Mouse (Mus musculus) MEL (cell line): ENCODE data around the gene Chid1. TPM values are rescaled to one million over a fixed set of nuclear protein-coding genes. Genes with fewer than 3 reads are reported as not detected.

Experiments used
- DNase-seq: peaks from one replicate; pipeline ENCODE4 v3.0.0; 2011; ENCODE audit warnings: low read depth, low spot score
- H3K27ac ChIP-seq: 2 replicates; pipeline ENCODE4 v1.5.1; 2012; ENCODE audit warnings: low read depth, mild to moderate bottlenecking, control low read depth, low read length, moderate library complexity; ENCODE audit not compliant: control insufficient read depth
- H3K27me3 ChIP-seq, 2 experiments: fragments of 150-350 bp in 1 of 2; sonication (generic) in 1 of 2; 2 replicates each; pipeline ENCODE4 v1.6.1; 2012; ENCODE audit warnings: low read length in 2 of 2, mild to moderate bottlenecking in 2 of 2, improper control_type of control experiment in 1 of 2, moderate library complexity in 1 of 2; ENCODE audit not compliant: insufficient read depth in 2 of 2, control insufficient read depth in 1 of 2
- H3K36me3 ChIP-seq, 2 experiments: 2 replicates each; pipeline ENCODE4 v1.6.1; 2012 to 2014; ENCODE audit warnings: low read length in 2 of 2, improper control_type of control experiment in 1 of 2, inconsistent platforms in 1 of 2, mild to moderate bottlenecking in 1 of 2; ENCODE audit not compliant: insufficient read depth in 2 of 2, control insufficient read depth in 1 of 2
- H3K4me1 ChIP-seq, 2 experiments: fragments of 150-350 bp in 1 of 2; sonication (generic) in 1 of 2; 2 replicates each; pipeline ENCODE4 v1.6.1; 2012; ENCODE audit warnings: low read length in 2 of 2, improper control_type of control experiment in 1 of 2, mild to moderate bottlenecking in 1 of 2; ENCODE audit not compliant: insufficient read depth in 2 of 2, control insufficient read depth in 1 of 2
- H3K4me3 ChIP-seq, 2 experiments: fragments of 150-350 bp in 1 of 2; sonication (generic) in 1 of 2; 2 replicates each; pipeline ENCODE4 v1.5.1; 2012; ENCODE audit warnings: low read depth in 2 of 2, low read length in 2 of 2, mild to moderate bottlenecking in 2 of 2, moderate library complexity in 2 of 2, control low read depth in 1 of 2, improper control_type of control experiment in 1 of 2; ENCODE audit not compliant: control insufficient read depth in 1 of 2, insufficient read depth in 1 of 2
- H3K79me2 ChIP-seq: 2 replicates; pipeline ENCODE4 v1.6.1; 2012; ENCODE audit warnings: mild to moderate bottlenecking, low read length, moderate library complexity; ENCODE audit not compliant: control insufficient read depth, poor library complexity, insufficient read depth
- H3K9ac ChIP-seq: 2 replicates; pipeline ENCODE4 v1.6.1; 2012; ENCODE audit warnings: low read depth, mild to moderate bottlenecking, control low read depth, low read length, moderate library complexity; ENCODE audit not compliant: control insufficient read depth, poor library complexity, severe bottlenecking
- H3K9me3 ChIP-seq: fragments of 150-350 bp; sonication (generic); replicated peaks from 2 replicates; pipeline ENCODE4 v1.6.1; 2012; ENCODE audit warnings: mild to moderate bottlenecking, low read length, improper control_type of control experiment, moderate library complexity; ENCODE audit not compliant: insufficient read depth
- BHLHE40 ChIP-seq: IDR thresholded peaks from 2 replicates; pipeline ENCODE4 v1.6.1; 2012; ENCODE audit warnings: low read depth, mild to moderate bottlenecking, inconsistent platforms, low read length, improper control_type of control experiment, borderline replicate concordance
- CHD1 ChIP-seq: IDR thresholded peaks from 2 replicates; pipeline ENCODE4 v1.6.1; 2012; ENCODE audit warnings: low read depth, mild to moderate bottlenecking, inconsistent platforms, low read length, improper control_type of control experiment
- CHD2 ChIP-seq: IDR thresholded peaks from 2 replicates; pipeline ENCODE4 v1.6.1; 2011; ENCODE audit warnings: low read length, improper control_type of control experiment
- CTCF ChIP-seq, 3 experiments: IDR thresholded peaks in 2 of 3; conservative IDR thresholded peaks in 1 of 3; 2 replicates each; pipeline ENCODE4 v1.5.1; 2011 to 2012; ENCODE audit warnings: low read length in 3 of 3, low read depth in 2 of 3, mild to moderate bottlenecking in 2 of 3, improper control_type of control experiment in 1 of 3, inconsistent platforms in 1 of 3, mixed read lengths in 1 of 3, moderate library complexity in 1 of 3; ENCODE audit not compliant: control insufficient read depth in 1 of 3, insufficient read depth in 1 of 3, poor library complexity in 1 of 3, severe bottlenecking in 1 of 3
- E2F4 ChIP-seq: IDR thresholded peaks from 2 replicates; pipeline ENCODE4 v1.6.1; 2011; ENCODE audit warnings: low read depth, low read length, improper control_type of control experiment, borderline replicate concordance
- ELF1 ChIP-seq: IDR thresholded peaks from 2 replicates; pipeline ENCODE4 v1.6.1; 2014; ENCODE audit warnings: low read depth, mild to moderate bottlenecking, inconsistent platforms, low read length, improper control_type of control experiment, moderate library complexity
- EP300 ChIP-seq, 2 experiments: IDR thresholded peaks; 2 replicates each; pipeline ENCODE4 v1.6.1; 2011; ENCODE audit warnings: improper control_type of control experiment in 2 of 2, low read length in 2 of 2, low read depth in 1 of 2, mild to moderate bottlenecking in 1 of 2
- GABPA ChIP-seq: IDR thresholded peaks from 2 replicates; pipeline ENCODE4 v1.6.1; 2012; ENCODE audit warnings: low read depth, mild to moderate bottlenecking, inconsistent platforms, low read length, improper control_type of control experiment, moderate library complexity
- GATA1 ChIP-seq: IDR thresholded peaks from 2 replicates; pipeline ENCODE4 v1.6.1; 2011; ENCODE audit warnings: low read depth, low read length, improper control_type of control experiment
- HCFC1 ChIP-seq: IDR thresholded peaks from 2 replicates; pipeline ENCODE4 v1.6.1; 2012; ENCODE audit warnings: low read depth, mild to moderate bottlenecking, inconsistent platforms, low read length, improper control_type of control experiment, moderate library complexity
- JUND ChIP-seq: IDR thresholded peaks from 2 replicates; pipeline ENCODE4 v1.6.1; 2011; ENCODE audit warnings: low read depth, mild to moderate bottlenecking, improper control_type of control experiment, low read length
- KAT2A ChIP-seq: conservative IDR thresholded peaks from 2 replicates; pipeline ENCODE4 v1.6.1; 2012; ENCODE audit warnings: low read depth, low read length, improper control_type of control experiment, inconsistent platforms
- MAFK ChIP-seq: IDR thresholded peaks from 2 replicates; pipeline ENCODE4 v1.6.1; 2011; ENCODE audit warnings: low read depth, mild to moderate bottlenecking, low read length, improper control_type of control experiment, borderline replicate concordance
- MAX ChIP-seq: IDR thresholded peaks from 2 replicates; pipeline ENCODE4 v1.6.1; 2011; ENCODE audit warnings: low read length, improper control_type of control experiment
- MAZ ChIP-seq: IDR thresholded peaks from 2 replicates; pipeline ENCODE4 v1.6.1; 2012; ENCODE audit warnings: low read depth, mild to moderate bottlenecking, inconsistent platforms, low read length, improper control_type of control experiment
- MEF2A ChIP-seq: IDR thresholded peaks from 2 replicates; pipeline ENCODE4 v1.6.1; 2014; ENCODE audit warnings: low read depth, mild to moderate bottlenecking, inconsistent platforms, low read length, improper control_type of control experiment; ENCODE audit not compliant: poor library complexity, insufficient replicate concordance, severe bottlenecking; ENCODE audit errors: extremely low read depth
- MXI1 ChIP-seq: IDR thresholded peaks from 2 replicates; pipeline ENCODE4 v1.6.1; 2011; ENCODE audit warnings: mild to moderate bottlenecking, low read depth, low read length, improper control_type of control experiment
- MYB ChIP-seq: IDR thresholded peaks from 2 replicates; pipeline ENCODE4 v1.6.1; 2011; ENCODE audit warnings: mild to moderate bottlenecking, low read depth, low read length, improper control_type of control experiment
- NELFE ChIP-seq: IDR thresholded peaks from 2 replicates; pipeline ENCODE4 v1.6.1; 2011; ENCODE audit warnings: low read depth, low read length, improper control_type of control experiment
- NRF1 ChIP-seq: IDR thresholded peaks from 2 replicates; pipeline ENCODE4 v1.6.1; 2014; ENCODE audit warnings: low read depth, mild to moderate bottlenecking, inconsistent platforms, low read length, improper control_type of control experiment, moderate library complexity; ENCODE audit not compliant: poor library complexity, insufficient read depth, severe bottlenecking
- POLR2A ChIP-seq, 2 experiments: IDR thresholded peaks; 2 replicates each; pipeline ENCODE4 v1.6.1; 2011 to 2012; ENCODE audit warnings: low read length in 2 of 2, mild to moderate bottlenecking in 2 of 2, control low read depth in 1 of 2, improper control_type of control experiment in 1 of 2, low read depth in 1 of 2, moderate library complexity in 1 of 2; ENCODE audit not compliant: control insufficient read depth in 1 of 2, insufficient read depth in 1 of 2, poor library complexity in 1 of 2
- POLR2AphosphoS2 ChIP-seq: IDR thresholded peaks from 2 replicates; pipeline ENCODE4 v1.6.1; 2011; ENCODE audit warnings: low read length, improper control_type of control experiment
- POLR2AphosphoS5 ChIP-seq: IDR thresholded peaks from 2 replicates; pipeline ENCODE4 v1.6.1; 2012; ENCODE audit warnings: low read depth, borderline replicate concordance, mild to moderate bottlenecking, inconsistent platforms, low read length, moderate library complexity, mixed read lengths
- RAD21 ChIP-seq: IDR thresholded peaks from 2 replicates; pipeline ENCODE4 v1.6.1; 2011; ENCODE audit warnings: mild to moderate bottlenecking, low read depth, low read length, improper control_type of control experiment
- RCOR1 ChIP-seq: IDR thresholded peaks from 2 replicates; pipeline ENCODE4 v1.6.1; 2012; ENCODE audit warnings: low read depth, mild to moderate bottlenecking, inconsistent platforms, low read length, improper control_type of control experiment
- SIN3A ChIP-seq: IDR thresholded peaks from 2 replicates; pipeline ENCODE4 v1.6.1; 2012; ENCODE audit warnings: low read length, improper control_type of control experiment, inconsistent platforms
- SMC3 ChIP-seq: IDR thresholded peaks from 2 replicates; pipeline ENCODE4 v1.6.1; 2011; ENCODE audit warnings: low read depth, low read length, improper control_type of control experiment
- TAL1 ChIP-seq: IDR thresholded peaks from 2 replicates; pipeline ENCODE4 v1.6.1; 2012; ENCODE audit warnings: mild to moderate bottlenecking, inconsistent platforms, low read length, moderate library complexity, mixed read lengths
- TBP ChIP-seq: IDR thresholded peaks from 2 replicates; pipeline ENCODE4 v1.8.0; 2011; ENCODE audit warnings: low read depth, low read length, improper control_type of control experiment
- TCF12 ChIP-seq: IDR thresholded peaks from 2 replicates; pipeline ENCODE4 v1.6.1; 2014; ENCODE audit warnings: low read depth, mild to moderate bottlenecking, inconsistent platforms, low read length, improper control_type of control experiment, moderate library complexity
- UBTF ChIP-seq: IDR thresholded peaks from 2 replicates; pipeline ENCODE4 v1.6.1; 2012; ENCODE audit warnings: low read depth, mild to moderate bottlenecking, inconsistent platforms, low read length, improper control_type of control experiment, moderate library complexity, borderline replicate concordance; ENCODE audit not compliant: insufficient read depth
- USF1 ChIP-seq: IDR thresholded peaks from 2 replicates; pipeline ENCODE4 v1.6.1; 2014; ENCODE audit warnings: low read depth, mild to moderate bottlenecking, inconsistent platforms, low read length, improper control_type of control experiment, moderate library complexity
- ZC3H11A ChIP-seq: IDR thresholded peaks from 2 replicates; pipeline ENCODE4 v1.6.1; 2012; ENCODE audit warnings: low read depth, mild to moderate bottlenecking, inconsistent platforms, low read length, improper control_type of control experiment
- ZKSCAN1 ChIP-seq: IDR thresholded peaks from 2 replicates; pipeline ENCODE4 v1.6.1; 2012; ENCODE audit warnings: low read depth, mild to moderate bottlenecking, inconsistent platforms, low read length, improper control_type of control experiment, moderate library complexity
- ZMIZ1 ChIP-seq: IDR thresholded peaks from 2 replicates; pipeline ENCODE4 v1.6.1; 2012; ENCODE audit warnings: low read depth, mild to moderate bottlenecking, inconsistent platforms, low read length, improper control_type of control experiment, moderate library complexity
- ZNF384 ChIP-seq: IDR thresholded peaks from 2 replicates; pipeline ENCODE4 v1.6.1; 2012; ENCODE audit warnings: low read depth, mild to moderate bottlenecking, inconsistent platforms, low read length, improper control_type of control experiment
- polyA plus RNA-seq, 2 experiments: library from polyadenylated mRNA; stranded (reverse) in 1 of 2; unstranded in 1 of 2; fragments of >175 nt in 1 of 2; fragments of >200 nt in 1 of 2; gene quantifications; 2 replicates each; pipeline versions ENCODE4 v1.2.1 to v1.2.4; 2012; ENCODE audit warnings: low replicate concordance in 2 of 2, low read depth in 1 of 2; ENCODE audit not compliant: insufficient read length in 2 of 2, insufficient read depth in 1 of 2, missing spikeins in 1 of 2
- total RNA-seq: library from RNA; depleted of rRNA; stranded (reverse); fragments of 300-350 nt; gene quantifications from 2 replicates; pipeline ENCODE4 v1.2.3, GENCODE M21; 2012

Gene Chid1
- total and polyA plus RNA-seq, 3 experiments: 36.1 to 46.7 TPM; not detected in 1

GRCm38 (mm10) chr7:141475011-141475804, 64.4 kb downstream of the Chid1 start, which contains the start of the genes Polr2l and Tspan4:
Polr2l (minus strand) TSS chr7:141475132.
Tspan4 (plus strand) TSS chr7:141475240.
- Histone ChIP-seq H3K9me3 (no peaks in the 10 kb centered on the region), H3K79me2 (peaks cover 51% of the 10 kb centered on the region), H3K9ac (peak within 1 kb of the TSS; percentile 98), H3K4me3 (peak within 1 kb of the TSS; percentile 95), H3K36me3 (peaks cover 0 to 16% of the 10 kb centered on the region in 2 experiments; a peak in 2 of 4 replicates), H3K27ac (peak within 1 kb of the TSS; percentile 71), H3K27me3 (no peaks in the 10 kb centered on the region), H3K4me1 (peaks cover 3 to 22% of the 10 kb centered on the region in 2 experiments; a peak in 3 of 4 replicates)
- DNase-seq: peak; percentile 91
- no peak; the same call in 1 of the 2 replicates for TF ChIP-seq UBTF
- TF ChIP-seq GABPA: no peak
- TF ChIP-seq CHD2: no peak
- TF ChIP-seq TCF12: peak; percentile 22; the same call in 1 of the 2 replicates
- TF ChIP-seq ZNF384: no peak
- TF ChIP-seq HCFC1: peak; percentile 89
- TF ChIP-seq ELF1: no peak
- TF ChIP-seq POLR2AphosphoS5: no peak
- TF ChIP-seq USF1: no peak
- peak; percentile 100 for TF ChIP-seq MXI1
- peak; percentile 82 for TF ChIP-seq NELFE
- peak; percentile 67 for TF ChIP-seq MAX
- TF ChIP-seq MAFK: no peak
- TF ChIP-seq CHD1: peak; percentile 99
- no peak for TF ChIP-seq EP300 (IDR thresholded peaks at IDR 0.05; ENCODE audit: low read depth in 1 of 2, low read length in 2 of 2)
- no peak for TF ChIP-seq GATA1
- TF ChIP-seq KAT2A: no peak; the same call in 1 of the 2 replicates
- no peak for TF ChIP-seq ZMIZ1
- TF ChIP-seq BHLHE40: no peak
- no peak for TF ChIP-seq RAD21
- no peak for TF ChIP-seq JUND
- peak; percentile 98 for TF ChIP-seq SIN3A
- TF ChIP-seq MAZ: 0 out of 2 replicates have a peak, but pooled peaks have one; percentile 17
- TF ChIP-seq TBP: peak; percentile 15; the same call in 1 of the 2 replicates
- no peak for TF ChIP-seq RCOR1
- TF ChIP-seq NRF1: no peak
- no peak; the same call in 1 of the 2 replicates for TF ChIP-seq POLR2AphosphoS2
- 0 out of 6 replicates have a peak, but pooled peaks of 1 of the 3 experiments have one; percentile 17 for TF ChIP-seq CTCF (IDR thresholded peaks at IDR 0.05 in 2 of 3, conservative IDR thresholded peaks at IDR 0.05 in 1 of 3; ENCODE audit: control insufficient read depth in 1 of 3, insufficient read depth in 1 of 3, low read depth in 2 of 3, low read length in 3 of 3, poor library complexity in 1 of 3, severe bottlenecking in 1 of 3)
- TF ChIP-seq TAL1: no peak
- TF ChIP-seq ZC3H11A: no peak
- TF ChIP-seq ZKSCAN1: no peak
- TF ChIP-seq POLR2A (IDR thresholded peaks at IDR 0.05; ENCODE audit: control insufficient read depth in 1 of 2, insufficient read depth in 1 of 2, low read depth in 1 of 2, low read length in 2 of 2, poor library complexity in 1 of 2): peak in 1 of 2 experiments; percentile 84; a peak in 3 of 4 replicates
- no peak for TF ChIP-seq MYB
- TF ChIP-seq MEF2A: no peak
- TF ChIP-seq SMC3: no peak
- TF ChIP-seq E2F4: no peak
